In the genomic region with DNA sequence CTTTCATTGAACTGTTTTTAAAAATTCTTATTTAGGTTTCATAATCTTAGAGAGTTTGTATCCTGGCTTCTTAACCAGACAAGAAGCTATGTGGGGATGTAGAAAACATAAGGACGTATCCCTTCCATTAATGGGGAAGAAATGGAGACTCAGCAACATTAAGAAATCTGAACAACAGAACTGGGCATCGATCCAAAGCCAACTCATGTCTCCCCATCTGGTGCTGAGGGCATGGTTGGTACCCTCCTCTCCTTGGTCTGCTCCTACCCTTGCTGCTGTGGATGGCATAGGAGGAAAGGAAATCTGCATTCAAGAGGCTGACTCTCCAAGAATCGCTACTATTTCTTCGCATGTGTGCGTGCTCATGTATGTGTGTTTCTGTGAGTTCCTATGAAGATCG, we compare ENCODE assay signal across 19 mouse cellular contexts. TPM values are rescaled to one million over a fixed set of nuclear protein-coding genes. Genes with fewer than 3 reads are reported as not detected.
"Had no signal": no experiment of that assay in that cellular context is flagged by ENCODE, and none has a peak within 500 bp of the region (broad histone marks: within the 10 kb centered on the region; RNA-seq: fewer than 3 reads in every experiment).

No protein-coding gene starts in this region.

- H3K4me2 ChIP-seq: liver, embryonic 11.5 days; liver, embryonic 15.5 days; lung, embryonic 14.5 days; midbrain, embryonic 12.5 days had no signal

- DNase-seq: kidney, postnatal 25 days; layer of hippocampus, adult 9-11 months; lung, embryonic 14.5 days; lung, postnatal 14 days; right cerebral cortex, postnatal 14 days; thymus, postnatal 36 days had no signal

- H3K27me3 ChIP-seq: liver, embryonic 15.5 days; midbrain, embryonic 12.5 days had no signal

- H3K27ac ChIP-seq: limb, embryonic 10.5 days; liver, embryonic 15.5 days; macrophage; midbrain, embryonic 12.5 days had no signal

- H3K4me3 ChIP-seq: limb, embryonic 10.5 days; liver, embryonic 15.5 days; megakaryocyte, embryonic 14.5 days; midbrain, embryonic 12.5 days had no signal

- H3K36me3 ChIP-seq: limb, embryonic 10.5 days; liver, embryonic 15.5 days; midbrain, embryonic 12.5 days had no signal

- H3K4me1 ChIP-seq: limb, embryonic 10.5 days; liver, embryonic 15.5 days; megakaryocyte, embryonic 14.5 days; midbrain, embryonic 12.5 days had no signal

- H3K9me3 ChIP-seq: limb, embryonic 10.5 days; liver, embryonic 15.5 days; megakaryocyte, embryonic 14.5 days; midbrain, embryonic 12.5 days had no signal

- H3K9ac ChIP-seq: liver, embryonic 15.5 days; lung, embryonic 14.5 days; midbrain, embryonic 12.5 days had no signal

RNA-seq across cellular contexts. Expression of gene Gm11214, which starts 20.5 kb away (rescaled TPM):
- total RNA-seq: left cerebral cortex, postnatal 10 days; midbrain, postnatal 0 days had no signal
- polyA plus RNA-seq: kidney, embryonic 16.5 days; limb, embryonic 10.5 days; limb, embryonic 14.5 days; liver, embryonic 11.5 days; liver, embryonic 15.5 days; lung, embryonic 14.5 days; macrophage; midbrain, embryonic 12.5 days; midbrain, postnatal 0 days; neural tube, embryonic 14.5 days; stomach, embryonic 16.5 days; thymus, postnatal 0 days had no signal
